Mouse (Mus musculus): Measurements from ENCODE around the gene Med9. TPM values are rescaled to one million over a fixed set of nuclear protein-coding genes. Genes with fewer than 3 reads are reported as not detected.

The Med9 gene
- total RNA-seq, 4 experiments from 2014 or later, result 29.4 to 39.1 (median 33.2) TPM

DNA sequence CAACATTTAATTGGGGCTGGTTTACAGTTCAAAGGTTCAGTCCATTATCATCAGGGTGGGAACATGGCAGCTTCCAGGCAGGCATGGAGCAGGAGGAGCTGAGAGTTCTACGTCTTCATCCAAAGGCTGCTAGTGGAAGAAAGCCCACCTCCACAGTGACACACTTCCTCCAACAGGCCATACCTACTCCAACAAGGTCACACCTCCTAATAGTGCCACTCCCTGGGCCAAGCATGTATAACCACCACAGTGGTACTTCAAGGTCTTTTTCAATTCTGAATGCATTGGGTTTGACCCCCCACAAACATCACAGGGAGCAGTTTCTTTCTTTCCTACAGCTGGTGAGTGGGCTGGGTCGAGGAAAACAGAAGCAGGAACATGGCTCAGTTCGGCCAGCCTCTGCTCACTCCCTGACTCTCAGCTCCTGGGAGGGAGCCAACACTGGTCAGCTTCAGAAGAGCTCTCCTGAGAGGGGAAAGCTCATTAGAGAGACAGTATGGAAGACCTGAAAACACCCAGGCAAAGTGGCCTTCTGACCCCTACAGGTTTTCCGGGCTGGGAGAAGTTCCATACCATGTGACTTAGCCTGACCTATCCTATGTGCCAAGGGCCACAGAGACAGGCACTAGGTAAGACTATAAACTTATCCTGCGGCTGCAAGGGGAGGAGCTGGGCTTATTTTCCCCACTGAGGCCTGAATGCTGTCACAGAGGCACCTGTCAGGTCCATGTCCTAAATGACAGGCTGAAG lies 53.4 kb downstream of the Med9 start:
- no peak for DNase-seq

- DNase-seq, result no peak
These were observed 55.8 kb downstream of the Med9 start for GRCm38 (mm10) chr11:60003811-60004210.

- DNase-seq, result no peak
These were observed 56.7 kb downstream of the Med9 start for GRCm38 (mm10) chr11:60004716-60005115.

DNA sequence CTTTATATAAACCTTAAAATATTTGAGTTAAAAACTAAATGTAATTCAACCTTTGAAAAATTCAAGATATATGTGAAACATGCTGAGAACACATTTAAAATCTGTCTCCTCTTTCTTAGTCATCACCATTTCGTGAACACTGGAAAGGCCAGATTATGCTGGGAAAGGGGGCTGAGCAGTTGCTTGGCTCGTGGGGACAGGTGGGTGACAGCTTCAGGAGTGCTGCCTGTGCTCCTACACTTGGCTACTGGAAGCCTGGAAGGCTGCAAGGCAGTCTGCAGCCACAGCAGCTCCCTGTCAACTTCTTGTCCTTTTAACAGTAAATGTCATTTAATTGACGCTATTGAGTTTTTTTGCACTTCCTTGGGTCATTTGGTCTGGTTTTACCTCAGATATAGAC lies 57.9 kb downstream of the Med9 start:
- no peak for DNase-seq

DNA sequence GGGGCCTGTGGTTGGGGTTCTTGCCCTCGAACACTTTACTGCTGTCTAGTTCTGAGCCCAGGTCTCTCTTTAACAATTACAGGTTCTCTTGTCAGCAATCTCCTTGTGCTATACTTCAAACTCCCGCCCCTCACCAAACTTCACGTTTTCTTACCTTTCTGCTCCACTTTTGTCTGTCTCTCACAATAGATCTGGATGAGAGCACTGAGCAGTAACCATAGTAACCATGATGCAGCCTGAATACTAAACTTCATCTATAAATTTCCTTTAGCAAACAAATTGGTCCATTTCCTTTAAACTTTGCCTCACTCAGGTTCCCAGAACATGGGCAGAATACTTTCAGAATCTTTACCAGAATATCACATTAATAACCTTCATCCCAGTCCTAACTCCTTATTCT lies 61.4 kb downstream of the Med9 start:
- DNase-seq, result no peak

- no peak for DNase-seq
These were observed 63.5 kb downstream of the Med9 start for GRCm38 (mm10) chr11:60011516-60011915.

Other genes starting within 250 kb of the Med9 start
- gene Pld6, start 160.6 kb upstream of the Med9 start, total RNA-seq (2022), result 1 to 10 TPM in 3 of 4 experiments, under 1 TPM in 1; 0.81 to 2.4 (median 1.6) TPM
- gene Flcn, start 138.2 kb upstream of the Med9 start, total RNA-seq (2022), result 10 to 100 TPM; 49.9 to 61.3 (median 57.3) TPM
- gene Nt5m, start 108.8 kb upstream of the Med9 start, total RNA-seq (2022), result 10 to 100 TPM; 26.2 to 34.5 (median 32.1) TPM
- gene Cops3, start 108.4 kb upstream of the Med9 start, total RNA-seq (2022), result 100 to 1,000 TPM in 2 of 4 experiments, 10 to 100 TPM in 2; 96.1 to 110 (median 102) TPM
- gene Rasd1, start 16.7 kb downstream of the Med9 start, total RNA-seq (2022), result 10 to 100 TPM; 19.1 to 34.7 (median 26.7) TPM
- 1 to 10 TPM; 4.9 to 9.5 (median 7.8) TPM for gene Pemt, start 98.3 kb downstream of the Med9 start, total RNA-seq (2022)
- gene Rai1, start 156.8 kb downstream of the Med9 start, total RNA-seq (2022), result 10 to 100 TPM; 46.6 to 87.7 (median 60.0) TPM